Mouse (Mus musculus) c-Kit-positive CD71-negative TER-119-negative erythroid progenitor cells, embryonic 14.5 days (primary cell): ENCODE measurements around the gene Auh.

ENCODE experiments used
- DNase-seq: peaks from one replicate; pipeline ENCODE4 v3.0.0-alpha.2; 2013; ENCODE audit warnings: low read depth

The Auh gene

DNA sequence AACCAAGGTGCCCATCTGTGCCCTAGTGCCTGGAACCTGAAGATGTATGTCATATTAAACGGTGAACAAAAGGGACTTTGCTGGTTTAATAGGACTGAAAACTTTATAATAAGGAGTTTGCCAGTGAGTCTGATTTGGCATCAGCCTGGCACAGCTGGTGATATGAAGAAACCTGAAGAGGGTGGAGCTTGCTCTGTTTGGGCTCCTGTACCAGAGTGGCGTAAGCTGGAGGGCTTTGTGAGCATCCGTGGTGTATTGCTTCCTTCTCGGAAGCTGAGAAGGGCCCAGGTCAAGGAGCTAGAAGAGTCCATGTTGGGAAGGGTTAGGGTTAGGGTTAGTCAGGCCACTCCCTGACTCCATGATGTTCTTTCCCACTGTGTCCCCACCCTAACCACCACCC, 135.2 kb downstream of the Auh start:
- no peak for DNase-seq

DNA sequence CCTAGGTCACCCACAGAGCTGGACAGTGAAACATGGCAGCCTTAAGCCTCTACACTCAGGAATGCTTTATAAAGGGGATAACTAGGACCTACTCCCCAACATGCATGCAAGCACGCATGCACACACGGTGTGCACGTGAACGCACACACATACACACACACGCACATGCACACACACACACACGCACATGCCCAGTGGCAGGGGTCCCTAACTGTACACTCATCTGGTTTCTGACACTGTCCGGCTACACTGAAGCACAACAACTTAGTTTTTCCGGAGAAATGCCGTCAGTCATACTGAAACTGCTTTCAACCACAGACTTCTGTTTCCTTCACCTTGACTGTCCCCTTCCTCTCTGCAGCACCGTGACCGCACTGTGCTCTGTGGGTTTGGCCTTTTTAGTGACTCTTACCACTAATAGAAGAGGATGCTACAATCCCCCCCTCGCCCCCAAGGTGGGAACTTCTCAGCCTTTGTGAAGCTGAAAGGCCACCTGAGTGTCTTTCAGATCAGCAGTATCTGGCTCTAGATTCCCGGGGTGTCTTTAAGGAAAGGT, 136.0 kb downstream of the Auh start:
- DNase-seq: peak; percentile 46

DNA sequence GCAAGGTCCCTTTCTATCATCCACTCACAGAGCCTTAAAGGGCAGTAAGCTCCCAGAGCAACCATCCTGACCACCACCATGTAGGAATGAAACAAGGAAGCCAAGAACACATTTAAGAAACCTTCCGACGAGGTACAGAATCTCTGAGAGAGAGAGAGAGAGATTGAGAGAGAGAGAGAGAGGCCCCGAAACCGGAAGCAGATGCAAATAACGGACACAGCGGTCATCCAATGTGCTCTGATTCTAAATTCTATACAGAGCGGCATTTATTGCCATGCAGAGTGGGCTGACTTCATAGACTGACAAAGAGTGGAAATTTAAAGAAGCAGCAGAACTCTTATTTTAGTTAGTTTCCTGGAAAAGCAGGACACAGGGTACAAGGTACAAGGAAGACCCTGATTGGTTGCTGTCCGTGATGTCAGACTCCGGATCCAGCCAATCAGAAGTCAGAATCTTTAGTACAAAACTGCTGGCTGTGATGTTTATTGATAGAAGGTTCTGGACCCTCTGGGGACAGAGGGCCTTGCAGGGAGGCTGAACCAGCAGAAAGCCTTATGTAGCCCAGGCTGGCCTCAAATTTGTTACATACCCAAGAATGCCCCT, 137.1 kb downstream of the Auh start:
- DNase-seq: no peak

DNA sequence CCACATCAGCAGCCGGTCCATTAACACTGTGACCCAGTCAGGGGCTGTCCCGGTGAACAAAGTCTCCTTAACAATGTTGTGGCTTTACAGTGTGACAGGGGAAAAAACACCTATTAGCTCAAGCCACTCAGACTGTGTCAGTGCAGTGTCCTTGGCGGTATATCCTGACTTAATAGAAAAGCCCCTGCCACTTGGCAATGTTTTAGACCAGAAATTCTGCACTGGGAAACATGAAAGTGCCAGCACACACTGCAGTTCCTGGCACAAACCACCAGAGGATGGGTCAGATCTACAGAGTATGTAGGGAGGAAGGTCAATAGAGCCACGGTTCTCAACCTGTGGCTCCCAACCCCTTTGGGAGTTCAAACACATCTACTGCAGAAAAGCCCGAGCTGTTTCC, 138.6 kb downstream of the Auh start:
- no peak for DNase-seq
